Mouse (Mus musculus) neural tube, embryonic 11.5 days (tissue): Measurements from ENCODE around the gene Pdzd2. TPM values are rescaled to one million over a fixed set of nuclear protein-coding genes. Genes with fewer than 3 reads are reported as not detected.

Experiments
- ATAC-seq: fragments of 200-750 bp; cut with Nextera tagmentation; 2 replicates; pipeline ENCODE4 v1.8.0; 2017; ENCODE audit warnings: moderate number of reproducible peaks, mild to moderate bottlenecking, moderate TSS enrichment, moderate library complexity; ENCODE audit not compliant: insufficient read depth, low FRiP score, low TSS enrichment
- DNase-seq: peaks from one replicate; pipeline ENCODE4 v3.0.0-alpha.2; 2015; ENCODE audit warnings: low spot score
- H3K27ac ChIP-seq: fragments of 300-500 bp; sonication (generic); 2 replicates; pipeline ENCODE4 v1.5.1; 2014; ENCODE audit warnings: low read depth, mild to moderate bottlenecking, low read length
- H3K27me3 ChIP-seq: fragments of 300-500 bp; sonication (generic); 2 replicates; pipeline ENCODE4 v1.6.1; 2014; ENCODE audit warnings: mild to moderate bottlenecking, low read length, mixed read lengths; ENCODE audit not compliant: control insufficient read depth, insufficient read depth
- H3K36me3 ChIP-seq: fragments of 300-500 bp; sonication (generic); 2 replicates; pipeline ENCODE4 v1.6.1; 2014; ENCODE audit warnings: mild to moderate bottlenecking, low read length, moderate library complexity, mixed read lengths; ENCODE audit not compliant: control insufficient read depth, insufficient read depth
- H3K4me1 ChIP-seq: fragments of 300-500 bp; sonication (generic); 2 replicates; pipeline ENCODE4 v1.6.1; 2014; ENCODE audit warnings: low read length, mixed read lengths; ENCODE audit not compliant: control insufficient read depth, insufficient read depth
- H3K4me2 ChIP-seq: fragments of 300-500 bp; sonication (generic); 2 replicates; pipeline ENCODE4 v1.6.1; 2014; ENCODE audit warnings: low read depth, mild to moderate bottlenecking, moderate library complexity
- H3K4me3 ChIP-seq: fragments of 300-500 bp; sonication (generic); 2 replicates; pipeline ENCODE4 v1.5.1; 2014; ENCODE audit warnings: low read depth, low read length
- H3K9ac ChIP-seq: fragments of 300-500 bp; sonication (generic); 2 replicates; pipeline ENCODE4 v1.6.1; 2014; ENCODE audit warnings: mild to moderate bottlenecking, low read length
- H3K9me3 ChIP-seq: fragments of 300-500 bp; sonication (generic); 2 replicates; pipeline ENCODE4 v1.6.1; 2016; ENCODE audit warnings: low read length; ENCODE audit not compliant: control insufficient read depth
- WGBS: fragments of 180-500 bp; shearing (Covaris S2); extraction: QIAGEN DNeasy Blood & Tissue Kit; methylation state at CpG from one replicate; pipeline ENCODE4 v1.1.7; 2014; 5-methylcytosine and 5-hydroxymethylcytosine counted together
- polyA plus RNA-seq: library from polyadenylated mRNA; unstranded; fragments of >200 nt; fragmentation: Nextera tagmentation; extraction: Ambion mirVana; gene quantifications from 2 replicates; pipeline ENCODE4 v1.2.1, GENCODE M21; 2014

Gene Pdzd2
- polyA plus RNA-seq, 1 experiment from 2014 or later = 4.8 TPM

DNA sequence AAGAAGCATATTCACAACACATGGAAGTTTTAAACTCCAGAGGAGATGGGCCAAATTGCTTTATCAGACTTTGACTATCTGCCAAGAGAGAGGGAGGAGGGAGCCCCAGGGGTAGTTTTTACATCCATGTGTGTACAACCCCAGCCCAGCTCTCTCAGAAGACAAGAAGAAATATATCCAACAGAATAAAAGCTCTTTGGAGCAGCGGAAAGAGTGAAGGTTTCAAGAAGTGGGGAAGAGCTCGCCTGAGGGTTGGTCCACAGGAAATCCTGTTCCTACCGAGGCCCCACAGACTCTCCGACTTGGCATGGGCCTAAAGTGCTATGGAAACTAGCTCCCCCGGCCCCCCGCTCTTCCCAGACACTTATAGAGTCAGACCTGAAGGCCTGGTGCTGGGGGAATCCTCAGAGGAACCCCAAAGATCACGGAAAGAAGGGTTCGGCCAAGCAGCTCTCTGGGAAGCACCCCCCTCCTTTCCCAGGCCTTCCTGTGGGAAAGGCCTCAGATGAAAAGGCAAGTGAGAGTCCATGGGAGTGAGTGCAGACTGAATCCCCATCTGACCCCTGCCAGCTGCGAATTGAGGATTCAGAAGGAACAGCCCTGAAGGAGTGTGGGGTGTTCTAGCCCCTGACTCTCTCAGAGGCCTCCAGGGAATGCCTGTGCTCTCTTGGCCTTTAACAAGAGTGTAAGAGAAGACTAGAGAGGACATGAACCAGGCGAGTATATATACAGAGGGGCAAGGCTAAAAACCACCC lies 134.3 kb downstream of the Pdzd2 start:
- Histone ChIP-seq H3K27me3 (no peaks in the 10 kb centered on the region), H3K9ac (no peak overlapping the region), H3K27ac (no peak overlapping the region), H3K4me1 (no peaks in the 10 kb centered on the region), H3K36me3 (no peaks in the 10 kb centered on the region), H3K9me3 (no peaks in the 10 kb centered on the region), H3K4me3 (no peak overlapping the region), H3K4me2 (no peak overlapping the region)
- 82% methylated on average over 10 of the region's 10 CpGs for WGBS
- no peak for DNase-seq
- ATAC-seq = no peak

DNA sequence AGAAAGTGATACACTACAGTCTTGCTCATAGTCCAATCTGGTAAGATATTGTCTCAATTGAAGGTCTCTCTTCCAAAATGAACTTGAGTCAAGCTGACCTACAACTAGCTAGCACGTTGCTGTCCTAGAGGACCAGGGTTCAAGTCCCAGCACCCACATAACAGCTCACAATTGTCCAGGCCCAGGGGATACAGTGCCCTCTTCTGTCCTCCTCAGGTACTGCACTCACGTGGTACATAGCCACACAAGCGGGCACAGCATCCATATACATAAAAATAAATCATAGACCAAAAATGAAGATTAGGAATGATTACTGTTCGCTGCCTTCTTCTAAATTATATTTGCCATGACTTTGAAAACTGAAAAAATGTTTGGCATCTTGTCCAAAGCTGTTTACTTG lies 136.1 kb downstream of the Pdzd2 start:
- 92% methylated on average over 4 of the region's 4 CpGs for WGBS
- no peaks in the 10 kb centered on the region for H3K36me3 ChIP-seq
- H3K27ac ChIP-seq = no peak overlapping the region
- ATAC-seq = no peak
- H3K4me1 ChIP-seq = no peaks in the 10 kb centered on the region
- no peak overlapping the region for H3K9ac ChIP-seq
- no peak overlapping the region for H3K4me2 ChIP-seq
- DNase-seq = no peak
- no peaks in the 10 kb centered on the region for H3K27me3 ChIP-seq
- no peaks in the 10 kb centered on the region for H3K9me3 ChIP-seq
- no peak overlapping the region for H3K4me3 ChIP-seq

DNA sequence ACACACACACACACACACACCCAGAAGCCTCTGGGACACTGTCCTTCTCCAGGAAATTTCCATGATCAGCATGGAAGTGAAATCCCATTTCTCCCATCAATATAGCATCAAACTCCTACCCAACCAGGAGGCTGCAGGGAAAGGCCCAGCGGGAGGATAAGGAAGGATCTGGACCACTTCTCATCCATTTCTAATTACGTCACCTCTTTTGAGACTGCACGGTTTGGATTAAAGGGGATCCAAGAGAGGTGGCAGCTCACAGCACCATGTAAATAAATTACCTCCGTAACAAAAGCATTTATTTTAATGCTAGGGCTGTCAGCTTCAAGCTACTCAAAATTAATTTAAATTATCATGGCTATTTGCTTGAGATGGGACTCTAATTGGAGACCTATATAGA lies 146.6 kb downstream of the Pdzd2 start:
- H3K4me3 ChIP-seq = no peak overlapping the region
- no peaks in the 10 kb centered on the region for H3K36me3 ChIP-seq
- no peak for ATAC-seq
- H3K9ac ChIP-seq = no peak overlapping the region
- 63% methylated on average over 4 of the region's 4 CpGs for WGBS
- H3K4me2 ChIP-seq = no peak overlapping the region
- no peak for DNase-seq
- H3K4me1 ChIP-seq = no peaks in the 10 kb centered on the region
- H3K27me3 ChIP-seq = no peaks in the 10 kb centered on the region
- no peaks in the 10 kb centered on the region for H3K9me3 ChIP-seq
- no peak overlapping the region for H3K27ac ChIP-seq

DNA sequence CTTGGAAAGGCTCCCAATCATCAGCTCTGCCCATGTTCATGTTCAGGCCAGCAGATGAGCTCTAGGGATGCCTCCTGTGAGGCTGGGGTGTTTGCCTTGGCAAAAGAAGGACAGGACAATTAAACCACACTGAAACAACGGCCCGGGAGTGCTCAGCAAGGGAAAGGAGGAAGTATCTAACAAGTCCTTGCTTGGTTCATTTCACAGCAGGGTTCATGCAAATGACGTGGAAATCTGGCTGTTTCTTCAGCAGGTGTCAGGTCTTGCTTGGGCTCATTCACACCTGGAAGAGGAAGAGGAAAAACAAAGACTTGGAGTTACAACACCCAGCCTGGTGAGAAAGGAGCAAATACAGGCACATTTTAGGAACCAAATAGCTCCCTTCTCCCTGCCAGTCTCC lies 147.1 kb downstream of the Pdzd2 start:
- 14% methylated on average over 3 of the region's 3 CpGs for WGBS
- no peak for ATAC-seq
- no peaks in the 10 kb centered on the region for H3K36me3 ChIP-seq
- H3K9ac ChIP-seq = no peak overlapping the region
- no peaks in the 10 kb centered on the region for H3K4me1 ChIP-seq
- H3K4me2 ChIP-seq = no peak overlapping the region
- DNase-seq = no peak
- H3K27ac ChIP-seq = no peak overlapping the region
- H3K9me3 ChIP-seq = no peaks in the 10 kb centered on the region
- no peaks in the 10 kb centered on the region for H3K27me3 ChIP-seq
- no peak overlapping the region for H3K4me3 ChIP-seq

DNA sequence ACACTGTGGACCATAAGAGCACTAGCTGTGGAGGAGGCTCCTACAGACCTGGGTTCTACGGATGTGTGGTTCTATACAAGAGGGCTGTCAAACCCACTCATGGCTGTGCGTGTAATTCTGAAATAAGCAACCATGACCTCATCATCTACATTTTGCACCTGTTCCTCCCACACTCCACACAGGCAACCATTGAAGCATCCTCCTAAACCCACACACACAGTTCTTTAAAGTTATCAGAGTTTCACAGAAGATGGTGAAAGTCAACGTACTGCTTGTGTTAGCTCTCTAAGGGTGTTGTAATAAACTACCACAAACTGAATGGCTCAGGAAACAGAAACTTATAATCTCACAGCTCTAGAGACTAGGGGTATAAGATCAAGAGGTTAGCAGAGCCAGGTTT lies 151.1 kb downstream of the Pdzd2 start:
- H3K4me1 ChIP-seq = no peaks in the 10 kb centered on the region
- ATAC-seq (no peak), DNase-seq (no peak)
- no peaks in the 10 kb centered on the region for H3K36me3 ChIP-seq
- no peak overlapping the region for H3K9ac ChIP-seq
- H3K4me2 ChIP-seq = no peak overlapping the region
- no peaks in the 10 kb centered on the region for H3K27me3 ChIP-seq
- H3K27ac ChIP-seq = no peak overlapping the region
- 96% methylated on average over 3 of the region's 3 CpGs for WGBS
- no peaks in the 10 kb centered on the region for H3K9me3 ChIP-seq
- no peak overlapping the region for H3K4me3 ChIP-seq

DNA sequence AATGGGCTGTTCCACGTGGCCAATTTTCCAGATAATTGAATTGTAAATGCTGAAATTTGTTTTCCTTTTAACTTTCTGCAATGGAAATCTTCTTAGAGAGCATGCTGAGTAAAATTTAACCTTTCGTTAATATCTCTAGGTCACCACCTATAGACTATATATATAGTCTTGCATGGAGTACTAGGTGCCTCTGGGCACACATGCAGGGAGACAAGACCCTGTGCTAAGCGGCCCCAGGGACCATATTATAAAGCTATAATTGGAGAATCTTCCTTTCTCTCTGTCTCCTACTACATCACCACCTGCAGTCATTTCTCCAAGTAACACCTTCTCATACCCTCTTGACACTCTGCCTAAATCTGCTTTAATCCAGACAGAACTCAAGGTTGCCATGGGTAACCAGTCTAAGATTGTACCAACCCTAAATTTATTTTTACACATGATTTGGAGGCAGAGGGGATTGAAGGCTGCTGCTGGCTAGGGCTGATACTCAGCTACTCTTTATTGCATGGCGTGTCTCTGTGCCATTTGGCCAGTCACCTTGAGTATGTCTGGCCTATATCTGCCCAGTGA lies 152.8 kb downstream of the Pdzd2 start:
- DNase-seq (no peak), ATAC-seq (no peak)
- H3K27ac ChIP-seq = no peak overlapping the region
- H3K4me1 ChIP-seq = no peaks in the 10 kb centered on the region
- WGBS = 82% methylated on average over 4 of the region's 4 CpGs
- H3K9me3 ChIP-seq = no peaks in the 10 kb centered on the region
- H3K36me3 ChIP-seq = no peaks in the 10 kb centered on the region
- H3K27me3 ChIP-seq = no peaks in the 10 kb centered on the region
- H3K4me2 ChIP-seq = no peak overlapping the region
- H3K4me3 ChIP-seq = no peak overlapping the region
- no peak overlapping the region for H3K9ac ChIP-seq

DNA sequence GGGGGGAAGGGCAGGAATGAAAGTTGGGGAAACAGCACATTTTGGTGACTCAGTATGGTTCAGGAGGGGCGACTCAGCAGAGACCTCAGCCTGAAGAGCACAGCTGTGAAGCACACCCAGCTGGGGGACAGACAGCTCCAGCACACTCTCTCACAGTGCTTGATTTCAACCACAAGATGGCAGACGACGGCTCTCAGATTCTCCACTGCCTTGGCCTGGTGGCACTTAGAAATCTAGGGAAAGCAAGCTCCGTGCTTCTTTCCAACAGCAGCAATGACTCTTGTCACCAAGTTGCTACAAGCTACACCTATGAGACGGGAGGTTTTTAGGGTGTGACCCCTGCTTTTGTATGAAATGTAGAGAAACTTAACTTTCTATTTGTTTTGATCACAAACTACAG lies 153.6 kb downstream of the Pdzd2 start:
- peak; percentile 74 for DNase-seq
- H3K27me3 ChIP-seq = no peaks in the 10 kb centered on the region
- H3K4me1 ChIP-seq = no peaks in the 10 kb centered on the region
- peak; percentile 88 for ATAC-seq
- no peaks in the 10 kb centered on the region for H3K9me3 ChIP-seq
- H3K4me2 ChIP-seq = no peak overlapping the region
- no peaks in the 10 kb centered on the region for H3K36me3 ChIP-seq
- no peak overlapping the region for H3K9ac ChIP-seq
- no peak overlapping the region for H3K27ac ChIP-seq
- 7% methylated on average over 5 of the region's 5 CpGs for WGBS
- H3K4me3 ChIP-seq = no peak overlapping the region

DNA sequence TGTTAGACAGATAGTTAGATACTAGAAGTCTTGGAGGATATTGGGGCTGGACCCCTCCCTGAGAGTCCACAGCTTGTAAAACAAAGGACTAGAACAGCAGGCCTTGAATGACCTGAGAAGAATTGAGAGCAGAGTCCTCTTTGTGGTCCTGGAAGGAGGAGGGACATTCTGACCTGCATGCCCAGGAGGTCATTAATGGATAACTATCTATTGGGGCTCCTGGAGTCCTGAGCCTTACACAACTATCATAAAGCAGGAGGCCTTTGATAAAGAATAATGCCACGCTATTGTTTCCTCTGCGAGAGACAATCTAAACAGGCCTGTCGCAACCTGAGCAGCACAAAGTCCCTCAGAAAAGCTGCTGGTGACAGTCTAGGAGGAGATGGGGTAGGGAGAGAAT lies 156.7 kb downstream of the Pdzd2 start:
- no peak overlapping the region for H3K4me3 ChIP-seq
- ATAC-seq (no peak), DNase-seq (no peak)
- no peak overlapping the region for H3K9ac ChIP-seq
- no peaks in the 10 kb centered on the region for H3K27me3 ChIP-seq
- H3K27ac ChIP-seq = no peak overlapping the region
- no peaks in the 10 kb centered on the region for H3K9me3 ChIP-seq
- H3K4me2 ChIP-seq = no peak overlapping the region
- no peaks in the 10 kb centered on the region for H3K36me3 ChIP-seq
- H3K4me1 ChIP-seq = no peaks in the 10 kb centered on the region
- WGBS = 36% methylated on average over 3 of the region's 3 CpGs

DNA sequence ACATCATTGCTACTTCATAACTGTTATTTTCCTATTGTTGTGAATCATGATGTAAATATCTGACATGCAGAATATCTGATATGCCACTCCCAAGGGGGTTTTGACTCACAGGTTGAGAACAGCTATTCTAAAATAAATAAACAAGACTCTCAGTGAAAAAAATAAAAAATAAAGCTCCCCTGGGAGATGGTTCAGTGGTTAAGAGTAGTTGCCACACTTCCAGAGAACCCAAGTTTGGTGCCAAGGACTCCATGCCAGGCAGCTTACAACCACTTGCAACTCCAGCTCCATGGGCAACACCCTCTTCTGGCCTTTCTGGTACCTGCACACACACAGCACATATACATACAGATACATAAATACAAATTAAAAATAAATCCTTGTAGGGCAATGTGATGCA lies 157.3 kb downstream of the Pdzd2 start:
- no peaks in the 10 kb centered on the region for H3K36me3 ChIP-seq
- H3K4me2 ChIP-seq = no peak overlapping the region
- H3K27me3 ChIP-seq = no peaks in the 10 kb centered on the region
- no peak for DNase-seq
- no peaks in the 10 kb centered on the region for H3K4me1 ChIP-seq
- no peak overlapping the region for H3K27ac ChIP-seq
- H3K9ac ChIP-seq = no peak overlapping the region
- ATAC-seq = no peak
- H3K9me3 ChIP-seq = no peaks in the 10 kb centered on the region
- H3K4me3 ChIP-seq = no peak overlapping the region
